ENCODE assay signal across 8 mouse cellular contexts in genomic region chrX:103484050-103484449, GRCm38 (mm10).
A peak's percentile ranks its signal among the peaks of the same experiment; 100 is the strongest.
DNase-seq lines count a peak whose midpoint lies in the region; ATAC-seq and TF ChIP-seq lines count a peak whose summit lies in the region.

No protein-coding gene starts in this region.

- H3K79me2 ChIP-seq in macrophage (ENCODE audit: inconsistent target), result peaks cover 38% of the 10 kb centered on the region; the same call in 1 of the 2 replicates

- H3K4me2 ChIP-seq in forebrain, embryonic 11.5 days (ENCODE audit: low read depth, low read length, severe bottlenecking), result peak overlapping the region; percentile 35; the same call in 1 of the 2 replicates

- TF ChIP-seq POLR2A in cortical plate, adult 2 months (IDR thresholded peaks at IDR 0.05; ENCODE audit: extremely low read depth, insufficient read depth, low read length), result no peak

- no peak overlapping the region for H3K4me3 ChIP-seq in forebrain, embryonic 11.5 days (ENCODE audit: low read depth, low read length)
- no peak overlapping the region for H3K4me3 ChIP-seq in forebrain, embryonic 10.5 days
- no peak overlapping the region for H3K4me3 ChIP-seq in E14TG2a.4 (replicated peaks; ENCODE audit: low read length)
- H3K4me3 ChIP-seq in cortical plate, adult 2 months (ENCODE audit: insufficient read depth, low read length), result no peak overlapping the region
- H3K4me3 ChIP-seq in macrophage (ENCODE audit: inconsistent target), result peak overlapping the region; percentile 76; the same call in 1 of the 2 replicates

- intact Hi-C loops in heart, postnatal 36 days (cut with DNase I), result loop anchor here (1.0 to 5.0 kb wide), 5 partner anchors 140 to 508 kb away; no protein-coding TSS in a partner anchor

- no peak overlapping the region for H3K9ac ChIP-seq in forebrain, embryonic 11.5 days (ENCODE audit: low read length)

- ATAC-seq in forebrain, embryonic 11.5 days (replicated peaks; ENCODE audit: low FRiP score), result no peak

- H3K4me1 ChIP-seq in forebrain, embryonic 11.5 days (replicated peaks; ENCODE audit: control insufficient read depth, insufficient read depth, low read length), result no peaks in the 10 kb centered on the region
- H3K4me1 ChIP-seq in forebrain, embryonic 10.5 days, result no peaks in the 10 kb centered on the region
- H3K4me1 ChIP-seq in E14TG2a.4 (replicated peaks; ENCODE audit: low read depth, low read length), result peaks cover 6% of the 10 kb centered on the region; the same call in 1 of the 2 replicates
- no peaks in the 10 kb centered on the region for H3K4me1 ChIP-seq in cortical plate, adult 2 months (ENCODE audit: control insufficient read depth, insufficient read depth, low read length)

- H3K36me3 ChIP-seq in forebrain, embryonic 11.5 days (ENCODE audit: control insufficient read depth, insufficient read depth, low read length), result no peaks in the 10 kb centered on the region
- no peaks in the 10 kb centered on the region for H3K36me3 ChIP-seq in forebrain, embryonic 10.5 days (replicated peaks)
- peaks cover 32% of the 10 kb centered on the region for H3K36me3 ChIP-seq in E14TG2a.4 (ENCODE audit: insufficient read depth, low read length)
- H3K36me3 ChIP-seq in macrophage (ENCODE audit: inconsistent target), result no peaks in the 10 kb centered on the region

- TF ChIP-seq CTCF in E14TG2a.4 (conservative IDR thresholded peaks at IDR 0.05; ENCODE audit: low read length), result peak; percentile 14; the same call in 1 of the 2 replicates
- peak; percentile 46; the same call in 1 of the 2 replicates for TF ChIP-seq CTCF in cortical plate, adult 2 months (IDR thresholded peaks at IDR 0.05; ENCODE audit: extremely low read depth, insufficient read depth, low read length)

- H3K27me3 ChIP-seq in forebrain, embryonic 11.5 days (ENCODE audit: control insufficient read depth, insufficient read depth, low read length), result no peaks in the 10 kb centered on the region
- H3K27me3 ChIP-seq in forebrain, embryonic 10.5 days (ENCODE audit: poor library complexity, severe bottlenecking), result no peaks in the 10 kb centered on the region
- peaks cover 16% of the 10 kb centered on the region for H3K27me3 ChIP-seq in E14TG2a.4 (ENCODE audit: insufficient read depth, low read length)

- DNase-seq in forebrain, embryonic 11.5 days (ENCODE audit: low spot score), result peak; percentile 50
- no peak for DNase-seq in forebrain, embryonic 10.5 days (ENCODE audit: extremely low spot score, low spot score)
- DNase-seq in heart, postnatal 36 days, result peak; percentile 33 to 64
- DNase-seq in layer of hippocampus, postnatal 10 days (ENCODE audit: low spot score in 2 of 2), result peak; percentile 27 to 77
- DNase-seq in spleen, postnatal 36 days (ENCODE audit: low spot score in 2 of 2), result peak; percentile 19 to 36

- H3K9me3 ChIP-seq in forebrain, embryonic 11.5 days (ENCODE audit: control insufficient read depth, low read length), result no peaks in the 10 kb centered on the region
- H3K9me3 ChIP-seq in forebrain, embryonic 10.5 days, result 0 out of 2 replicates have a peak, but pooled peaks cover 8% of the 10 kb centered on the region
- no peaks in the 10 kb centered on the region for H3K9me3 ChIP-seq in E14TG2a.4 (ENCODE audit: low read length)

- H3K27ac ChIP-seq in forebrain, embryonic 11.5 days (ENCODE audit: low read depth, low read length), result no peak overlapping the region
- no peak overlapping the region for H3K27ac ChIP-seq in forebrain, embryonic 10.5 days
- no peak overlapping the region for H3K27ac ChIP-seq in cortical plate, adult 2 months (ENCODE audit: insufficient read depth, low read length)
- peak overlapping the region; percentile 22; the same call in 1 of the 2 replicates for H3K27ac ChIP-seq in macrophage

- WGBS in forebrain, embryonic 11.5 days, result 44% methylated on average over 2 of the region's 2 CpGs
- 45% methylated on average over 2 of the region's 2 CpGs for WGBS in forebrain, embryonic 10.5 days
- 22% methylated on average over 2 of the region's 2 CpGs for WGBS in macrophage (ENCODE audit: missing documents)
